Mouse (Mus musculus) thymus, postnatal 25 days (tissue): ENCODE data around the gene 1700013G24Rik.

Experiments
- DNase-seq: peaks from one replicate; pipeline ENCODE4 v3.0.0; 2022

1700013G24Rik gene

DNA sequence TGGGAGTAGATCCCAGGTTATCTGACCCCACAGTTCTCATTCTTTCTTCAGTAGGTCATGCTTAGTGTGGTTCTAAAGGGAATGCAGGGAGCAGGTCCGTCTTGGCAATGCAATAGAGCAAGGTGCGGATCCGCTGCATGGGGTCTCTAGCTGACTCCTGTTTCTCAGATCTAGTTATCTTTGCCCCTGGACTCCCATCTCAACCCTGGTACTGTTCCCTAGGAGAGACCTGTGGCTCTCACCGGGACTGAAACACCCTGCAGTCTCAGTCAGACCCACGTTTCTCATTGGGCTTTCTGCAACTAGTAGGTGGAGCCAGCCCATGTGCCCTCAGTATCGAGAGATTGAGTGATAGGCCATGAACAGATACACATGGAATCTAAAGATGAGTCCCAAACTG lies 24.5 kb downstream of the 1700013G24Rik start:
- no peak for DNase-seq

DNA sequence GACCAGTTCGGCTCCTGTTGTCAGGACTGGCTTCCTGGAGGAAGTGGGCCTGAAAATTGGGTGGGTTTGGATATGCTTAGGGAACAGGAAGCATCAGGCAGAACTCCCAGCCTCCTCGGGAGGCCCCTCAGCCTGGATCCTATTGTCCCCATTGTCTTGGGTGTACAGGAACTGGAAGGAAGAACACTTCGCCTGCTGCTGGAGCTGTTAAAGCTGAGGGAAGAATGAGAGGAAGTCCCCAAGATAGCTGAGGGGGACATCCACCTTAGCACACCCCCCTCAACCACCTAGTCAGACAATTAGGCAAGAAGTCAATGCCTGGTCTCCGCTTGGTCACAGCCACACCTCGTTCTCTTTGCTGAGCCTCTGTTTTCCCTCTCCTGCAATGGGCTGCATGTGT lies 25.2 kb downstream of the 1700013G24Rik start:
- no peak for DNase-seq

DNA sequence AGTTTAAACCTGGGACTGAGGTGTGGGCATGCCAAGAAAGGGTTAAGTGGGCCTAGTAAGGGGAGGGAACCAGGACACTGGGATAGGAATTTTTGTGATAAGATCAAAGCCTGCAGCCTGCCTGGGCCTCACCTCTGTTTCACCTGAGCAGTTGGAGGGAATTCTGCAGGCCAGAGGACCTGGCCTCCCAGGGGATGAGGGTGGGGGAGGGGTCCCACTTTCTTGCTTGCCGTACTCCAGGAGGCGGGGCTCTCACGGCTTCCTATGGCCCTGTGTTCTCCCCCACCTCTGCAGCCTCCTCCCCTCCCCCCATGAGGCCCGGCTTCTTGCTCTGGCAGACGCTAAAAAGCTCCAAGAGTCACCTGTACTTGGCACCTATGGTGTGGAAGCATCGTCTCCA lies 26.7 kb downstream of the 1700013G24Rik start:
- DNase-seq: no peak

DNA sequence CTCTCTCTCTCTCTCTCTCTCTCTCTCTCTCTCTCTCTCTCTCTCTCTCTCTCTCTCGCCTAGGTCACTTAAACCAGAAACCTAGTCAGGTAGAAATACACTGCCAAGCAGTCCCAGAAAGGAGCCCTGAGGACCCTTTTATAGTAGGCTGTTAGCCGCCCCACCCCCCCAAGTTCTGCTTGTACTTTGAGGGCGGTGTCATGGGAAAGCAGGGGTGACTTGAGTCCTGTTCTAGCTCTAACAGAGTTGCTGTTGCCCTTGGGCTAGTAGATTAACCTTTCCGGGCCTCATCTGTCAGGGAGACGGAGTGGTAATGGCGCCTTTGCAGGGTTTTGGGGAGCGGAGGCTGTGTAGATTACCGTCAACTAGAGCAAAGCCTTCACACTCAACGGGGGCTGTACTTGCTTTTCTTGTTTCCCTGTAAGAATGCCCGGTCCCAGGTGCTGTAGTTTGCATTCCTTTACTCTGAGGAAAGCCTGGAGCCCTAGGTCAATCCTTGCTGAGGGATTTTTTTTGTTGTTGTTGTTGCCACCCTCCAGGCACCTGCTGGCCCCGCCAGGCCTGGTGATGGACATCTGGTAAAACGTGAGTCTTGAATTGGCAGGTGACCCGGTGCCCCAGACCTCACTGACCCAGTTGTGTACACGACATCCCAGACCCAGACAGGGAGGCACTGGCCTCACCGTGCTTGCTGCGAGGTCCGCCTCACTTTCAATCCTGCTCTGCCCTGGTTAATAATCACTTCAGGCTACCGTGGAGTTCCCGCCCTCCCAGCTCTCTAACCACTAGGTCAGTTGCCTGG lies 27.3 kb downstream of the 1700013G24Rik start:
- no peak for DNase-seq

DNA sequence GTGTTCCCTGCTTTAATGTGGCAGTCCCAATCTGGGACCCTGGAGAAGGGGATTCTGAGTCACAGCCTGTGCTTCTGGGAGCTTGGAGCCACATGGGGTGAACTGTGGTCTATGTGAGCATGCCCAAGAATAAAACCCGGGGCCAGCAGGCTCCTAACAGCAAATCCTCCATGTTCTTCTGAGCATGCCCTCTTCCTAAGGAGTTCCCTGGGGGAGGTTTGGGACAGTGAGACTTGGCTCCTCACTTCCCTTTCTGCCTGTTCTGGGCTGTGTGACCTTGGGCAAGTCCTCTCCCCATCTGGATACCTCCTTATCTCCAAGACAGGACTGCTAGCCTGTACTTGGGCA lies 27.9 kb downstream of the 1700013G24Rik start:
- no peak for DNase-seq

DNA sequence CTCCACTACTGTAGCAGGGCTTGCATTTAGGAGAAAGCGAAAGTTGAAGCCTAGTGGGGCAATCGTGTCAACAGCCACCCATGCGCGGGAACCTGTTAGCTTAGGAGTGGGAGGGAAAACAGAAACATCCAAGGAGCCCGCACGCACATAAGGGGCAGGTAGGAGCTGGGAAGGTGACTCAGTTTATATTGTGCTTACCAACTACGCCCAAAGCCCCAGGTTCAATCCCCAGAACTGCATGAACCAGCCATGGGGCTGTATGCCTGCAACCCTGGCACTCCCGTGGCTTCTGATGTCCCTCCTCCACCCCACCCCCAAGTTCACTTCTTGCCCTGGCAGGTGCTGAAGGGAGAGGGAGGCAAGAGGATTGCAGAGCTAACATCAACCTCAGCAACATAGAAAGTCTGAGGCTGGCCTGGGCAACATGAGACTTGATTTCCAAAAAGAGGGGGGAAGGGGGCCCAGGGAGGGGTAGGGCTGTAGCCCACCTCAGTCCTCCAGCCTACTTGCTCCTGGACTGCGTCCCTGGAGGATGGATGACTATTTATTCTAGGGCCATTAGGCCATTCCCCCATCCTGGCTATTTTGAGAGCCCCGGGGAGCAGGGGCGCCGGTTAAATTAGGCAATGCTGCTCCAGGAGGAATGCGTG lies 28.4 kb downstream of the 1700013G24Rik start:
- no peak for DNase-seq

DNA sequence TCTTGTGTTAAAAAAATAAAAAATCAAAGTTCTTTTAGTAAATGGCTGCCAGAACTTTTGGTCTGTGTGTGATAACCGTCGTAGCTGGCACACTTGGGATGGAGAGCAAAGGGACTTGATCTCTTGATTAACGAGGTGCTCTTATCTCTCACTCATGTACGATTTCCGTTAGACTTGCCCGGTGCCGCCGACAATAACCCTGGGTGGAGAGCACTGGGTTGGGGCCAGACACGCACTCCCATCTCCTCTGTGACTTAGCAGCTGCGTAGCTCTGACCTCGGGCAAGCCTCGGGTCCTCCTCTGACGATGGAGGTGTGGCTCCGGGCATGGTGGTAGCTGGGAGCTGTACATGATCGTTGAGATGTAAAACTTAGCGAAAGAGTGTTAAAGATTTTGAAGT lies 30.8 kb downstream of the 1700013G24Rik start:
- no peak for DNase-seq

DNA sequence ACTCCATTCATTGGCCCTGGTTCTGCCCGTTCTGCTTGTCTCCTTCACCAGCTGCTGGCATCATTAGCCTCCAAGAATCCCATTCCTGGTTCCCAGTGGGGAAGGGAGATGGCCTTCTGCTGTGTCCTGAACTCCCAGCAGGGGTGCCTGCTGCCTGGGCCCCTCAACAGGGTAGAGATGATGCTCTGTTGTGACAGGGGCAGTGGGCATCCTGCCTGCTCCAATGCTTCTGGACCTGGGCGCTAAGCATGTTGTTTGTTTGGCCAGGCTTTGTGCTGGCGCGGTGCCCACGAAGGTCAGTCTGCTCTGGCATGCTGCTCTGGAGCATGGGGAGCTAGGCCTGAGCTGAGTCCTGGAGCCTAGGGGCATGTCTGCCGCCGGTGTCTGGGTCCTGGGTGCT lies 31.5 kb downstream of the 1700013G24Rik start:
- no peak for DNase-seq

DNA sequence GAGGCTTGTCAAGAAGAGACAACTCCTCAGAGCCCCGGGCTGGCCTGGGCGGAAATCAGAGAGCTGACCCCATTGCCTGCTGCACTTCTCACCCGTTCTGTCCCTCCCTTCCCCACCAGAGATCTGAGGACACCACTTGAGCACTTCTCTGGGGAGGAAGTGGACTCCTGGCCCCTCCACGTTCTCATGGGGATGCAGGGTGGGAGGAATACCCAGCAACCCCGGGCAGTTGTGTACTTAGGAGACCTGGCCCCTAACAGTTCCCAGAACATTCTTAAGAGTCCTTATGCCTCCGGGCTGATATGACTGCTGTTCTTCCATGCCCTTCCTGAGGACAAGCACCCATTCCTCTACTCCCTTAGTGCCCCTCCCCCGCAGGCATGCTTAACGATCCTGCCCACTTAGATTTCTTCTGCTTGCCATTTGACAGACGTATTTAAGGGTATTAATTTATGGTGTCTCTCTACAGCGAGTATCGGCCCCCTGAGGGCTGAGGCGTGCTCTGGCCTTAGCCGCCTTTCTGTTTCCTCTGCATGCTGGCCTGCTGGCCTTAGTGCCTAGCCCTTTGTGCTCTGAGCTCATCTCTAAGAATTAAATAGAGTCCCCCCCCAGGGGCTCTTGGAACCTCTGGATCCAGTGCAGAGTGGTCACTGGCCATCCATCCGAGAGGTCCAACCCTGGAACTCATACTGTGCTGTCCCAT lies 32.3 kb downstream of the 1700013G24Rik start:
- no peak for DNase-seq

DNA sequence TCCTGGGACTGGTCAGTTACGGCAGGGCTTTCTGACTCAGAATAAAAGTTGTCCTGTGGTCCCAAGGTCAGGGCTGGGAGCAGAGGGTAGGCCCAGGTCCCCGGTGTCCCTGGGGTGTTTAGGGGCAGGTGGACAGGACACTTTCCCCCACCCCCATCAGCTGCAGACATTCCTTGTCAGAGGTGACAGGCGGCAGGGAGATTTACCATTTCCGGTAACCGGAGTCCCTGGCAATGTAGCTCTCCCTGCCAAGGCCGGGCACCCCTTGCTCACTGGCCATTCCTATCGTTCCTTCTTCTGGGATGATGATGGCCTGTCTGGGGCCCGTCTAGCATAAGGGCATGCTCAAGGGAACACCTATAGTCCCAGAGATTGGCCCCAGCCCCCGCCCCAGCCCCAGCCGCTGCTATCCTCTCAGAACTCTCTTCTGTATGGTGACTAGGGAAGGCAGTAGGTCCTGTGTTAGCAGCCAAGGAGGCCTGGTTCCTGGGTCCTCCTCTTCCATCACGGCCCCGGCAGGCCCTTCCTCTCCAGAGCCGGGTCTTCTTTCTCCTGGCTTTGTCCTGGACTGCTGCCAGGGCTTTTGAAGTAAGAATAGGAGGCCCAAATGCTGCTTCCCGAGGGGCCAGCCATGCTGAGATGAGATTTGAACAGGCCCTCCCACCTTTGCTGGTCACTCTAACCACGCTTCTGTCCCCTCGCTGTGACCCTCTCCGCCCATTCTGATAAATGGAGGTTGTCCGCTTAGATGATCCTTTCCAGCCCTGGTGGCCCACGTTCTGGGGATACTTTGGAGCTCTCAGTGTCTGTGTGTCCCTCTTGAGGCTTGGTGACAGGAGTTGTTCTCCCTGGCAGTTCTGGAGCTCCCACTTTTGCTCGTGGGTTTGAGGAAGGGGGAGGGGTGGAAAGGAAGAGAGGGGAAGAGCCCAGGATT lies 33.3 kb downstream of the 1700013G24Rik start:
- DNase-seq: no peak

DNA sequence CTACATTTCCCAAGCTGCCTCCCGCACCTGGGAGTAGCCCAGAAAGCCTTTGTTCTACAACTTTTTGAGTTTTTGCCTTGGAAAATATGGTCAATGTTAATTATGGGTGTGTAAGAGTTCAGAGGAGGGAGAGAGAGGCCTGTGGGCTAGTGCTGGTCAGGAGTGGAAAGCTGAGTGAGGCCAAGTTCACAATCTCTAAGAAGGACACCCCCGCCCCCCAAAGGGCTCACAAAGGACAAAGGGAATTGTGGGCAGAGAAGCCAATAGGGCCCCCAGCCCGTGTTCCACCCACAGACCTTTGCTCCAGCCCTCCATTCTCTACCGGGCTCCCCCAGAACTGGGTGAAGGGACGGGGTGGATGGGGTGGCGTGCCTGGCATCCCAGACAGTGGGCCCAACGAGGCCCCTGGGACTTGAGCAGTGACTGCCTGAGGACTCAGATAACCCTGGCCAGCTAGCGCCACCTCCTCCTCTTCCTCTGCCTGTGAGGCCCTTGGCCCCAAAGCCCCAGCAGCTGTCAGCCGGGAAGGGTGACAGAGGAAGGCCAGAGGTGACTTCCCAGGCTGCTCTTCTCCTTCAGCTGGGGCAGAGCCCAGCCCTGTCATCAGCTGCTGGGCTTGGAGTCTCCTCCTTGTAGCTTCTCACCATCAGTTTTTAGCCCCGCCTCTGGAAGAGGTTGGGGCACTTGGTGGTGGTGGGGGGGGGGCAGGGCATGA lies 34.4 kb downstream of the 1700013G24Rik start:
- no peak for DNase-seq

DNA sequence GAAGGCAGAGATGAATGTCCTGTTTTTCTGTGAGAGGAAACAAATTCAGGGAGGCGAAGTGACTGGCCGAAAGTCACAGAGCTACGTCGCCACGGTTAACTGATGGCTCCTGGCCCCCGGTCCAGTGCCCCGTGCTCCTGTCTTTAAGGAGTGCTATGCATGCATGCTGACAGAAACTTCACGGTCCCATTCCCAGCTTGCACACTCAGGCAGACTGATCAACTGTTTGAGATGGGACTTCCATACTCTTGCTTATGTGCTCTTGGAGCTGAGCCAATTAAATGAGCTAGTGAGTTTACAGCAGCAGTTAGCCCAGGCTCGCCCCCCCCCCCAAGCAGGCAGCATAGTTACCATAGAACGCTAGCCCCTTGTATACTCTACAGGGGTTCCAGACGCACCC lies 35.0 kb downstream of the 1700013G24Rik start:
- DNase-seq: no peak

DNA sequence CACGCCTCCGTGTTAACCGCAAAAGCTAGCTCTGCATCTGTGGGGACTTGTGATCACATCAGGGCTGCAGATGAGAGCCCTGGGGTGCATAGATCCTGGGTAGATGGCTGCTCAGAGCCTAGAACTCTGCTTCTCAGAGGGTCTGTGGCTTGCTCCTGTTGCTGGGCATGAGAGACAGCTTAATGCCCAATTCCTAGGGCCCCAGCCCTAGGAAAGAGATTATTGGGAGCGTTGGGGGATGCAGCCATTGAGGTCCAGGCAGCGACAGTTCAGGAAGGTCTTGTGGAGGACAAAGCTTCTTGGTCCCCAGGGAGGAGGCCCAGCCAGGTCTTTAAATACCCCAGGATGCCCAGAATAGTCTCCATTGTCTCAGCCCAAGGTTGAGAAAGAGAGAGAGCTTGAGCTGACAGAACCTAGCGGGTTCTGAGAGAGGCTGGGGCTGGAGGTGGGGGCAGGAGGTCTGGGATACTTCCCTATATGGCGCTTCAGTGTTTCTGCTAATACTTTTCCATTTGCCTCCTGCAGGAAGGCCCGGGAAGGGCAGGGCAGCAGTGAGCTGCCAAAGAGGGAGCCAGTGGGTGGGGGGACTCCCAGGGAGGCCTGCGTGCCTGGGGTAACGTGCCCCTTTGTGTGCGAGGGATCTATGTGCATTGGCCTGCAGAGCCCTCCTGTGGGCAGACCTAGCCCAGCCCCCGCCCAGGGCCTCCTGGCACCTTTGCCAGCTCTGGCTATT lies 35.7 kb downstream of the 1700013G24Rik start:
- no peak for DNase-seq

DNA sequence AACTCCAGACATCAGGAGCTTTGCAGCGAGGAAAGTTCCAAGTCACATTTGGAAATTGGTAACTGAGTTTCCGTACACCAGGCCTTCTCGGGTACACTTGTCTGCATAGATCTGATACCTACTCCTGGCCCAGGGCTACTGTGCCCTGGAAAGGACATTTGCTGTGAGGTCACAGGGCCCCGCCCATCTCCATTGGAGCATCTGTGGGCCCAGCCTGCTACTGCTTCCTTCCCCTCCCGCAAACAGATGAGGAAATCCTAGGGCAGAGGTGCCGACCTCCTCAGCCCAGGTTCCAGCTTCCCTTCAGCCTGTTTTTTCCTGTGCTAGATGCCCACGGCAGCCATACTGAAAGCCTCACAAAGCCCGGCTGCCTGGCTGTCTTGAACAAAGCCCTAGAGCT lies 36.9 kb downstream of the 1700013G24Rik start:
- DNase-seq: no peak

DNA sequence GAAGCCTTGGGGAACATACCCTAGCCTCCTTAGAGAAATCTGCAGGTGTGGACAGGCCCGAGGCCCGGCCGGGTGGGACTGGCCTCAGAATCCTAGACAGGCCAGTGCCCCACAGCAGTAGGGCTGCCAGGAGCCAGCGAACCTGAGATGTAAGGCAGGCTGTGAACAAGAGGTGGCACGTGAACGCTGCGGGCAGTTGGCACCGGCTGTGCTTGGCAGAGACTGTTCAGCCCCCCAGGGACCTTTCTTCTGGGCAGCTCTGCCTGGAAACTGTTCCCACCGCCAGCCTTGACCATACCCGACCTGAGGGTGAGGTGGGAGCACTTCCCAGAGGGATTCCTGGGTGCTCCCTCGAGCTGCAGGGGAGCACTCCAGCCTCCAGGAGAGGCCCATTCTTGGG lies 39.5 kb downstream of the 1700013G24Rik start:
- no peak for DNase-seq

DNA sequence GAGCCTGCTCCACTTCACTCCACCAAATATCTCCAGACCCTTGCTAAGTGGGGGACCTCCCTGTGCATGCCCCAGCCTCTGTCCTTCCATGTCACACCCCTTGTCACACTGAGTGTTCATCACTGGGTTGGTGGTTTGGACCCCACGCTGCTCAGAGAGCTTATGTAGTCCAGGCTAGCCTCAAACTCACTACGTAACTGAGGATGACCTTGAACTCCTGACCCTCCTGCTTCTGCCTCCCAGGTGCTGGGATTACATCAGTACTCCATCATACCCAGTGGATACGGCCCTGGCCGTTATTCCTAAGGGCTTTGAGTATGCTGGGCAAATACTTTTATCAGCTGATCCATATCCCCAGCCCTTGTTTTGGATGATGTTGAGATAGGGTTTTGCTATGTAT lies 40.1 kb downstream of the 1700013G24Rik start:
- no peak for DNase-seq

DNA sequence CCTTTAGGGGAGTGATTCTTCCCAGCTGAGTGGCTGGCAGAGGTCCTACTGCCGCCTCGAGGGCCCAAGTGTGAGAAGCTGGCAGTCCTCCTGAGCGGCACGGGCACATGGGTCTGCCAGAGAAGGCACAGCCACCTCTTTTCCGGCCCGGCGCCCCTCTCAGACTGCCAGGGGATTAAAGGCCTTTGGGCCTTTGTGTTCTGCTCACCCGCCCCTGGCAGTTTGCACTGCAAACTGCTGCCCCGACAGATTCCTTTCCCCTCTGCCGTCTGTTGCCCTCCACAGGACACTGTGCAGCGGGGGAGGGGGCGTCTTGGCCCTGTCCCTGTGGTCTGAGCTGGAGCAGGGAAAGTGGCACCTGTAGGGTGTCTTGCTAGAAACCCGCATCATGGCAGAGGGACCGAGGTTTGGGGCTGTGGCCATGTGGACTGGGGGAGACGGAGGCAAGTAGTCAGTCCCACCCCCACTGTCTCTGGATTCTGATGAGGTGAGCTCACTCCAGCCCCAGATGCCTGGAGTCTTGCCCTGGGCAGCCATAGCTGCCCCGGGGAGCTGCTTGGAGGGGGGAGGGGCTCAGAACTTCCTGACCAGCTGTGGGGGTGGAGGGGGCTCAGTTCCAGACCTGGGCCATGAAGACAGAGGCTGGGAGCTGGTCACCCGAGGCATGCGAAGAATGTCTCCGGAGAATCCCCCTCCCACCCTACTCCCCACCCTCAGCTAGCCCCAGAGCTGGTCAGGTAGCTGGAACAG lies 41.8 kb downstream of the 1700013G24Rik start:
- no peak for DNase-seq

DNA sequence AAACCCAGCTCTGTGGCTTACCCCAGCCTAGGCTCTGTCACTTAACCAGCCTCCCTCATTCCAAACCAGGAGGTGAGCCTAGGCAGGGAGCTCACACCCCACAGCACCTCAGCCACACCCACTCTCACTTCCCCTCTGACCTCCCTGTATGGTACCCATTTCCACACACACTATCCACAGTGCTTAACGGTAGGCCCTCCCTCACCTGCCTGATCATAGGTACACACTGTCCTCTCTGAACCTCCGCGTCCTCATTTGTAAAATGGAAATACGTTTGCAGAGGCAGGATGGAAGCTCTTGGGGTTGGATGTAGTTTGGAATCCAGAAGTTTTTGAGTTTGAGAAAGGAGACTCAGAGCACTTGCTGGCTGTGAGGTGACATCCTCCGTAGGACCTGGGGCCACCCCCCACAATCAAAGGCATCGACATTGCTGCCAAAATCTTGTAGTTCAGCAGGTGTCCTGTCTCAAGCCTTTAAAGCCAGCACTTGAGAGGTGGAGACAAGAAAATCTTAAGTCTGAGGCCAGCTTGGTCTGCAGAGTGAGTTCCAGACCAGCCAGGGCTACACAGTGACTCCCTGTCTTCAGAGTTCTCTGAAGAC lies 42.5 kb downstream of the 1700013G24Rik start:
- no peak for DNase-seq

DNA sequence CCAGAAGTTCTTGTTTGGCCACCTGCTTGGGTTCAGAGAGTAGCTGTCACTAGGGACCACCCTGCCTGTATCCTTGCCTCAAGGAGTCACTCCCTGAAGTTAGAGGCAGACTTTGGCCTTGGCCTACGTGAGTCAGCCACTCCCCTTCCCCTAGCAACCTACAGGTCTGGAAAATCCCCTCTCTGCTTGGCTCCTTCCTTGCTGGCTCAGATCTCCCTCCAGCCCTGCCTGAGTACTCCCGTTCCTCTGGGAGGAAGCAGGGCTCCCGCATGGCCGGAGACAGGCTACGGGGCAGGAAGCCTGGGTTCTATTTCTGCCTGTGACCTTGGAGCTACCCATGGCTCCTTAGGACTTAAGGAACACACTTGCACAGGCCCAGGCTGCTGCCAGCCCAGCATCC lies 44.3 kb downstream of the 1700013G24Rik start:
- DNase-seq: no peak
